Mouse (Mus musculus): Measurements from ENCODE around the gene Cnksr3.

Gene Cnksr3

GRCm38 (mm10) chr10:7149671-7150595 is 62.1 kb downstream of the Cnksr3 start:
- DNase-seq (ENCODE audit: low spot score in 2 of 2) = no peak

DNA sequence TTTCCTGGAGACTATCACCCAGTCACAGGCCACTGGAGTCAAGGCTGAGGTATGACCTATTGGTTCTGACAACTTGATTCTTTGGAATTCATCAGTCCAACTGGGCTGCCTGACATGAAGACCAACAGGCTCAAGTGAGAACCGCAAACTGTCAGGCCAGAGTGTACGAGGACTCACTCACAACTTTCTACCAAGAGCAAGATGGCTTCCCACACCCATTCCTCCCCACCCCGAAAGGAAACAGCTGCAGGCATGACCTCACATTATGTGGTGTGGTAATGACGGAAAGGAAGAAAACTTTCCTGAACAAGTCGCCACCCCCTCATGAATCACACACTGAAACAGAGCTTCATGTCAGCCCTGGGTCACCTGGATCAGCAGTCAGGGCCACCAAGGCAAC is 66.4 kb downstream of the Cnksr3 start:
- DNase-seq (ENCODE audit: low spot score in 2 of 2) = no peak

DNA sequence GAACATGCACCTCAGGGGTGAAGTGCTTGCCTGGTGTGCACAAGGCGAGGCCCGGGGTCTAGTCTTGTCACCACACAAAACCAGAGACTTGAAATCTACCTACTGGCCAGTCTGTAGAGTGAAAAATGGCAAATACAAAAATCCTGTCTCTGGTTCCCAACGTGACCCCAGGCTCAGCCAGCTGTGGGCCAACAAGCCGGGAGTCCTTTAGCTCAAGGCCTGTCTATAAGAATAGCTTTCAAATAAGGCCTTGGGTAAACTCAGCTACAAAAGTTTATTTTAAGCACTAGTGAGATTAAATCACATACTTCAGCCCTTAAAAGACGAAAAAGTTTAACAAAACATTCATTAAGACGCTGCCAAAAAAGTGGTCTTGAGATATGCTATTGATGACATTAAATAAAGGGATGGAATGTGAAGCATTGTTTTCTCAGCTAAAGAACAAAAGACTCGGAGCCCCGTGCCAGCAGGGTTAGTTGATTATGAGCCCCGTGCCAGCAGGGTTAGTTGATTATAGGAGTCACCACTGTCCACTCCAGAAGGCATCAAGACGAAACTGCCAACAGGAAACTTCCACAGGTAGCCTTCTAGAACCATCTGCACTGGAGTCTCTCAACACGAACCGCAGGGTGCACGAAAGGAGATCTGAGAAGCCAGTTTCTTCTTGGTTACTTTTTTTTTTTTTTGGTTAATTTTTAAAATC is 67.8 kb downstream of the Cnksr3 start:
- no peak for DNase-seq (ENCODE audit: low spot score in 2 of 2)

DNA sequence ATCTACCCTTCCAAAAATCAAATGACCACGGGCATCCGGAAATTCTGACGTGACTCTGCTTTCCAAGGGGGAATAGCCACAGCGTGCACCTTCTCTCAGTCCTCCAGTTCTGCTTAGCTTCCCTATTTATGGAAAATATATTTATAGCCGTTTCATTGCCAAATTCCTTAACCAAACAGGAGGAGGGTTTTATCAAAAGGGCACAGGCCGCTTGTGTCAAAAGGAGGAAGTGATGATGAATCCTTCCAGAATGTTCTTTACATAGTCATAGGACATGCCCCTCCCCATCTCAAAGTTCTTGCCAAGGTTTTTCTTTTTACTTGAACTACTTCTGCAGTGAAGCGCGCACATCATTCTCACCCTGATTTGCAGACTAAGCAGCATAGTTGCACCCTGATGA is 69.8 kb downstream of the Cnksr3 start:
- DNase-seq (ENCODE audit: low spot score in 2 of 2) = no peak

- DNase-seq (ENCODE audit: low spot score in 2 of 2) = no peak
Observed at GRCm38 (mm10) chr10:7140282-7140681, 71.8 kb downstream of the Cnksr3 start.

- DNase-seq (ENCODE audit: low spot score in 2 of 2) = no peak
Observed at GRCm38 (mm10) chr10:7138049-7138448, 74.0 kb downstream of the Cnksr3 start.

DNA sequence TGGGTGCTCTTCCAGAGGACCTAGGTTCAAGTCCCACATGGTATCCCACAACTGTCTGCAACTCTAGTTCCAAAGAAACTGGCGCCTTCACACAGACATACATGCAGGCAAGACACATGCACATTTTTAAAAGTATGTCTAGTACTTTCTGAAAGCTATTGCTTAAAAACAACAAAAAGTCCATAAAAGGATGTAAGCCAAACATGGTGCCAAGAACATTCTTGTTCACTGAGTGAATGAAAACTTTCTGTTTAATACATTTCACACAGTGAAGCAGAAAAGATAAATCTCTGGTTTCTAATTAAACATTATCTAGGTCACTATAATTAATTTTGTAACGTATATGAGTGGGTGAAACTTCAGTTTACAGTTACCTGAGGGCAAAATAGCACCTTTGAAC is 76.3 kb downstream of the Cnksr3 start:
- DNase-seq (ENCODE audit: low spot score in 2 of 2) = no peak

- no peak for DNase-seq (ENCODE audit: low spot score in 2 of 2)
Observed at GRCm38 (mm10) chr10:7133005-7133404, 79.0 kb downstream of the Cnksr3 start.

DNA sequence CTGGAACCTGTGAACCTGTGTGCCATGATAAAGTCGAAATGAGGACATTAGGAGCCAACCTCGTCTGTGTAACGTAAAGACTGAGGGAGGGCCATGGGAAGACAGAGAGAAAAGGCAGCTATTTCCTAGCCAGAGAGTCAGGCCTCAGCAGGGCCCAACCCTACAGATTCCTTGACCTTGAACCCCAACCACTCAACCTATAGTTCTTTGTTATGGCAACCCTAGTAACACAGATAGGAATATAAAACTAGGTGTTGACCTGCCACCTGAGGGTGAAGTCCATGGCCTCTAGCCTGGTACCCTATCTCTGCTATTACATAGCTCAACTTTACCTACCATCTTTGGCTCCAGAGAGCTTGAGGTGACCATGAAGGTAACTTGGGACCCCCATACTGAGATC is 80.6 kb downstream of the Cnksr3 start:
- no peak for DNase-seq (ENCODE audit: low spot score in 2 of 2)

DNA sequence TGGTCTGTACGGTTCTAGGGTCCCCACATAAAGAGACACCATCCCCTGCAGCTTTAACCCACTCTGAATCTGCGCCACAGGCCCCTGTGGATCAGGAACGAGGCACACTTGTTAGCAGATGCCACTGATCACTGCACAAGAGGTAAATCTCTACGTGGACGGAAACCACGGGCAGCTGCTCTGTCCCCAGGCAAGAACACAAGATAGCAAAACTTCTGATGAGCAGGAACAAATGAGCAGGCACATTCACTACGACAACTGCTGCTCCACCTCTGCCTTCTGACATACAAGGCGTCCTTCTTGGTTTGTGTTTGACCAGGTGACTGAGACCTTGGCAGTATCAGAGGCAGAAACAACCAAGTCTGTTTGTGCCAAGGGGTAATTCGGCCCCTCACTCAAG is 84.2 kb downstream of the Cnksr3 start:
- no peak for DNase-seq (ENCODE audit: low spot score in 2 of 2)

- DNase-seq (ENCODE audit: low spot score in 2 of 2) = no peak
Observed at GRCm38 (mm10) chr10:7126882-7127281, 85.2 kb downstream of the Cnksr3 start.

- no peak for DNase-seq (ENCODE audit: low spot score in 2 of 2)
Observed at GRCm38 (mm10) chr10:7126287-7126686, 85.8 kb downstream of the Cnksr3 start.

DNA sequence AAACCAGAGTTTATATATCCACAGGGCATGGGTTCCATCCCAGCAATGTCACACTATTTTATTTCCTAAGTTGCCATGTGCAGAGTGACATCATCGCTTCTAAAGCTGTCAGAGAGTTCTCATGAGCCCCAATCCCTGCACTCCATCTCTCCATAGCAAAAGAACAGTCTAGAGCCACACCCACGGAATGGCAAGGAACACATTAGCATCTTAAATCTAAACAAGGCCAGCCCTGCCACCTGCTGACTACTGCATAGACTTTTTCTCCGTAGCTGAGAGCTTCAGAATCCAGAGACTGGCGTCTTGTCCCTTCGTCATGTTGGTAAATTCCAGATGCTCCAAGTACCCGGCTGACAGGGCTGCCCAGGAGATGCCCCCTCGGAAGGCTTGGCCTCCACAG is 87.0 kb downstream of the Cnksr3 start:
- peak; percentile 64 to 69 for DNase-seq (ENCODE audit: low spot score in 2 of 2)

DNA sequence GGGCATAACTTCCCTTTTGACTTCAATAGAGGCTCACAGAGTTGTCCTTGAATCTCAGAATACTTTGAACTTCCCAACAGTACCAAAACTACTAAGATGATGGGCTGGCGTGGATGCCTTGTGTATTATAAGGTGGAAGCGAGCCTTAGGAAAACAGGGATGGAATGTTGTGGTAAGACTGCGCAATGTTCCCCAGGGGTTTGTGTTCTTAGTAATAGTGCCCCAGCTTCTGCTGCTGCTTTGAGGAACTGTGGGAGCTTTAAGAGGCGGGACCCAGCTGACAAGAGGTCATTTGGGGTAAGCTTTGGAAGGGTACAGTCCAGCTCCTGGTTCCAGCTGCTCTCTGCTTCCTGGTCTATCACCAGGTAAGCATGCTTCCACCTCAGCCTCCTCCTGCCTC is 89.7 kb downstream of the Cnksr3 start:
- DNase-seq (ENCODE audit: low spot score in 2 of 2) = no peak

GRCm38 (mm10) chr10:7120206-7120605 is 91.8 kb downstream of the Cnksr3 start:
- no peak for DNase-seq (ENCODE audit: low spot score in 2 of 2)

DNA sequence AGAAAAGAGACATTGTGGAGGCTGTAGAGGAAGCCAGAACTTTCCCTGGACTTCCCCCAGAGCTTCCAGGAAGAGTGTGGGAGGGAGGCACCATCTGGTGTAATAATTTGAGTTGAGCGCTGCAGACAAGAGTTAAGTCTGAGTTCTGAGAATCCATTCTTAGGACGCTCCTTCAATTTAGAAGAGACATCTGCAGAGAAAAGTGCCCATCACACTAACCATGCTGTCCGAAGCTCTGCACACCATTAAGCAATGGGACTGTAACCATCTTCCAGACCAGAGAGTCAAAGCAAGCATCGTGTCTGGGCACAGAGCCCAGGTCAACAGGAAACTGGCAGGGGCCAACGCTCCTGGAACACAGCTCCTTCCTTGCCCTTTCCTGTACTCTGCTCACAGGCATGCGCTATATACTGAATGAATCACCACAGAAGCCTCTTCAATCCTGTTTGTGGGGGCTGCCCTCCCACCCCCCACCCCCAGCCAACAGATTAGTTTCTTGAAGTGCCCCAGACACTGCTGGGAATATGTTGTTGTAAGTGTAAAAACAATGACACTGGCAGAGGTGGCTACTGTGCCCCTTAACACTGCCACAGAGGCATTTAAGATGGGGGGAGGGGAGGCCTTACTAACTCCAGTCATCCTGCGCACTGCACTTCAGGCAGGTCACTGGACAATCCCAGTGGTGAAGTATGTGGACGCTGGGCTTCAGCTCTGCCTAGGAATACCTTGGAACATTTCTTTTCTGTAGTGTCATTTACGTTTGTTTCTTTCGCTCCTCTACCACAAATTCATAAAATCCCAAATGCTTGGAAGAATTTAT is 93.6 kb downstream of the Cnksr3 start:
- peak; percentile 52 to 67 for DNase-seq (ENCODE audit: low spot score in 2 of 2)

DNA sequence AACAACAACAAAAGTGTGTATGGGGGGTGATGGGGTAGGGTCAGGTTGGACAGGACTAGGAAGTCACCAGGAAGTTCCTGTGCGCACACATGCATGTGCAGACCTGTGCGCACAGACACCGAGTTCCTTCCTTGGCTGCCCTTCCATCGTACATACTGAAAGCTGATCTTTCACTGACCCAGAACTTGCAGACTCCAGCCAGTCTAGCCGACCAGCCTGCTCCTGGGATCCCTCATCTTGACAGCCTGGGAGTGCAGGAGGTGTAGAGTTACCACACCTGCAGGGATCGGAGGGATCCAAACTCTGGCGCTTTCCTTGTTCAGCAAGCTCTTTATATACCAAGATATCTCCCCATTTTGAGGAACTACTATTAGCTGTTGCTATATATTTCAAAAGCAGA is 94.3 kb downstream of the Cnksr3 start:
- DNase-seq (ENCODE audit: low spot score in 2 of 2) = no peak

- no peak for DNase-seq (ENCODE audit: low spot score in 2 of 2)
Observed at GRCm38 (mm10) chr10:7114796-7115195, 97.2 kb downstream of the Cnksr3 start.

GRCm38 (mm10) chr10:7113747-7114146 is 98.3 kb downstream of the Cnksr3 start:
- no peak for DNase-seq (ENCODE audit: low spot score in 2 of 2)

GRCm38 (mm10) chr10:7113144-7113543 is 98.9 kb downstream of the Cnksr3 start:
- no peak for DNase-seq (ENCODE audit: low spot score in 2 of 2)

DNA sequence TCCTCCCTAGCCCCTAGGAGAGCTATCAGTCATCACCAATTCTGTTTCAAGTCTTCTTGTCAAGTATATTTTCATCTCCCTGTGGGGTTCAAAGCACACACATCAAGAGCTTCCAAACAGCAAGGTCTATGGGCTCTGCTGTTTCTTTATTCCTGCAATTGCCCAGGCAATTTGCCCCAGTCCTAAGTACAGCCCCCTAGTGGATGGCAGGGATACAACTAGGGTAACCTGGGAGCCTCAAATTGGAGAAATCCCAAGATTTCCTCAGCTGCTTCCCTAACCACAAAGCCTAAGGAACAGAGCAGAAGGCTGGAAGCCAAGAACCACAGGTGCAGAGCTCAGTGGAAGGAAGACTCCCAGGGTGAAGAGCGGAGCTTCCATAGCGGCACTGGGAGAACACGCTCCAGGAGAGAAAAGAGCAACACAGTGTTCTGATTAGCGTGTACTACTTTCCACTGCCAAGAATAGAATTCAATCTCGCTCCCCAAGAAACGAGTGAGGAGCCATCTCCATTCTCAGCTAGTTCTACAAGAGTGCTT is 100.5 kb downstream of the Cnksr3 start:
- DNase-seq (ENCODE audit: low spot score in 2 of 2) = peak in 1 of 2 experiments; percentile 15

DNA sequence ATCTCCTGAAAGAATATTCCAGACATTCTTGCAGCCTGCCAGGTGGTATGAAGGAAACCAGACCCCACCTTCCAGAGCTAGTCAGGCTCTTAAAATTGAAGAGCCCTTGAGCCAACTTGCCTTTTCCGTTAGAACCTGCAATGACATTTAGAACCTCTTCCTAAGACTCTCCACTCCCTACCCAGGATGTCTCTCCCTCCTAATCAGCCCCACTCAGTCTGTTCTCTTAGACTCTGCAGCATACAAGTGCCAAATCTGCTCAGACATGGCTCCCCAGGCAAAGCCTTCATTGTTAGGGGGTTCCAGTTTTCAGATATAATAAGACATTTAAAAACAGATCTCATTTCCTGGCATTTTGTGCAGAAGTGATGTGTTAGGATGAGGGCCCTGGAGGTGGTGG is 108.2 kb downstream of the Cnksr3 start:
- DNase-seq (ENCODE audit: low spot score in 2 of 2) = no peak
